Mouse (Mus musculus): ENCODE measurements around the gene Nek5.
A peak's percentile ranks its signal among the peaks of the same experiment; 100 is the strongest.

Gene Nek5

DNA sequence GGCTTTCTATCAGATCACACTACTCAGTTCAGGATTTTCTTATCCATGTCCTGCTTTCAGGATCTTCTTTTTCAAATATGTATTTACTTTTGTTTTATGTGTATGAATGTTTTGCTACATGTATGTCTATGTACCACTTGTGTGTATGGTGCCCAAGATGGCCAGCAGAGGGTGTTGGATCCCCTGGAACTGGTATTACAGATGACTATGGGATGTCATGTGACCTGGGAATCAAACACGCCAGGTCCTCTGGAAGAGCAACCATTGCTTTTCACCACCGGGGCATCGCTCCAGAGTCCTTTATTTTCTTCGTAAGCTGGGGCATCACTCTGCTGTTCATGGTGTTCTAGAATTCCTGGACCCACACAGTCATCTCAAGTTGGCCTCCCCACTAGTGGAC is 35.6 kb downstream of the Nek5 start:
- peak; percentile 63 for DNase-seq (ENCODE audit: low read depth, low spot score)

DNA sequence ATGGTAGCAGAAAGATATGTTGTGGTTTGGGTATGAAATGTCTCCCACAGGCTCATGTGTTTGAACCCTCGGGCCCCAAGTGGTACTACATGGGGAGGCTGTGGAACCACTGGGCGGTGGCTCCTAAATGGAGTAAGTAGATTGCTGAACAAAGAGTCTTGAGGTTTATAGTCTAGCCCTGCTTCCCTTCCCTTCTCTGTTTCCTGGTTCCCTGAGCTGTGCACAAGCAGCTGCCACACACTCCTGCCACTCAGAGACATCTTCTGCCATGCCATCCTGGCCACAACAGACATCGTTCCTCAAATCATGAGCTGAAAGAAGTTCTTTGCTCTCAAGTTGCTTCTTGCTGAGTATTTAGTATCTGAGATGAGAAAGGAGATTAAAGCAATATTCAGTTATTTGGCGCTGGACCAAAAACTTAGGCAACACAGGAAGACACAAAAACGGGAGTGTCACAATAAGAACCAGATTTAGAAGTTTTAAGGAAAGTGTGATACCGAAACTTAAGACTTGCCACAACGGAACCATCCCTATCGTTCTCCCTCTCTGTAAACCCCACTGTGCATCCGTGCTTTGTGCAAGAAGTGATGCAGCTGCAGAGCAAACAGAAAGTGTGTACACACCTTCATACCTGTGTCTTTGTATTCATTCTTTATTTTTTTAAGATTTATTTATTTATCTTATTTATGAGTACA is 45.4 kb downstream of the Nek5 start:
- no peak for DNase-seq (ENCODE audit: low read depth, low spot score)

DNA sequence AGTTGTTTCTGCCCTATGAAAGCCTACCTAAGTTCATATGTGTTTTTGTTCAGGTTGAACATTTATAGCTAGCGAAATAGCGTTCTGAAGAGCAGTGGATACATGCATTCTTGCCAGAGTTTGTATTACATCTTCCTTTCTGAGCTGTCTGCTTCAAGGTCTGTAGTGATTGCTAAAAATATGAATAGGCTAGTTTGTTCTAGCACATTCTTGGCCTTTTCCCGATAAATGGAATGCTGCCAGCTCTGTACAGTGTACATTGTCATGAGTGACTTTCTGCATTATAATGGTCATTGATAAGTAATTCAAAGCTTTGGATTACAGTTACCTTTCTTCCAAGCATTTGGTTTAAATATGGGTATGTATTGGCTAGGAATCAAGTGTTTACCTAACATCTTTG is 63.7 kb downstream of the Nek5 start:
- DNase-seq (ENCODE audit: low read depth, low spot score): no peak

DNA sequence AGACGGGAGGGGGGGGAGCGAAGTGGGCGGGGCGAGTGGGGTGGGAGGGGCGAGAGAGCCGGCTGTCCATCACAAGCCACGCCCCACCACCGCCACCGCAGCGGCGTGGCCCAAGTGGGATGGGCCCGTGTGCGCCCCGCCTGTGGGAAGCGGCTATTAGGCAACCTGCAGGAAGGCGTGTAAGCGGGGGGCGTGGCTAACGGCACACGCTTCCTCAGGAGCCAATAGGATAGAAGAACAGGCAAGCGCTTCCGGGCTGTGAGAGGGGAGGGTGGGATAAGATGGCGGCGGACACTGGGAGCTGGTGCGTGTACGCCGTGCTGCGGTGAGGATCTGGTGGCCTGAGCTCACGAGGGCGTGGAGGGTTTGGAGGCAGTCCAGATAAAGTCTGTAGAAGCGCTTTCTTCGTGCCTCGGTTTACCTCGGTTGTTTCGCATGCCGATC is 64.4 kb downstream of the Nek5 start, which contains the start of gene Alg11:
Gene Alg11 (plus strand): TSS at position 276 of the 444 bp plus-strand sequence.
- peak; percentile 99 for DNase-seq (ENCODE audit: low read depth, low spot score)

DNA sequence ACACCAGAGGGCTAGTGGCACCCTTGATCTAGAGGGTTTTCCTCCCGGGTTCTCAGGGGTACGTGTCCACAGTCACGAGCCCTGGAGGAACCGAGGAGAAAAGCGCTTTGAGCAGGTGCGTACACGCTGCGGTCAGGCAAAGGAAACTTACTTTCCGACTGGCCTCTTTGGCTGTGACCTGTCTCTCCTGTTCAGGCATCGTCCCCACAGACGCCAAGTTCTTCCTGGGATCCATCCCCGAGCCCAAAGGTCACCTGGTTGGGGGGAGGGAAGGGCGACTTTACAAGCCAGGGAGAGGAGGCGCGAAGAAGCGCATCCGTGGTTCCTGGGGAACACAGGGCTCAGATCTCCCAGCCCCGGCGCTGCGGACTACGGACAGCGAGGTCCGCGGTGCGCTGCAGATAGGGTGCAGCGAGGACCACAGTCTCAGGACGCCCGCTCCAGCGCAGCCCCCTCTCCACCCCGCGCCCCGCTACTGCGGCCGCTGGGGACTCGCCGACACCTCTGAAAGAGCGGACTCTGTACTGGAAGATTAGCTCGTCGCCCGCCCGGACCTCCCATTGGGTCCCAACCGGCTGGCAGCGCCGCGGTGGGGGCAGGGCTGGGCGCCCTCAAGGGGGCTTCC is 64.9 kb downstream of the Nek5 start, which contains the start of gene Atp7b:
Gene Atp7b (minus strand): TSS at position 485 of the 625 bp plus-strand sequence.
- DNase-seq (ENCODE audit: low read depth, low spot score): no peak

DNA sequence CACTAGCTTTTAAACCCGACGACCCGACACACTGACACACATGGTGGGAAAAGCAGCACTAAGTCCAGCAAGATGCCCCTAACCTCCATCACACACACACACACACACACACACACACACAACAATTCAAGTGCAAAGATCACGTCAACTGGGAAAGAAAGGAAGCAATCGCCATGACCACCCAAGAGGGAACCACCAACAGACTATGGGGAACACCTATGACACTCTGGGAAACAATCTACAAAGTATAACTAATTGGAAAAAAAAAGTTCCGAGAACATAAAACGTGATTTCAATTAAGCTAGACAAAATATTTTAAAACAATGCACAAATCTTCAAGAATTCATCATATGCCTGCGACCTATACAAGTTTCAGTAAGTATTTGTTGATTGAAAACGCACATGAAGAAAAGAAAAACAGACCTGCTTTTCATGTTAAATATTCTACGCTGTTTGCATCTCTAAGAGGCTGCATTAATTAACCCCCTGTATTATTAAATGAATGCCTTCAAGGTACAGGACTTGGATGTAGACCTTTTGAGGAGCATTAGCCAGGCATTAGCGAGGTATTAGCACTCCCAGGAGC is 65.6 kb downstream of the Nek5 start:
- DNase-seq (ENCODE audit: low read depth, low spot score): no peak

DNA sequence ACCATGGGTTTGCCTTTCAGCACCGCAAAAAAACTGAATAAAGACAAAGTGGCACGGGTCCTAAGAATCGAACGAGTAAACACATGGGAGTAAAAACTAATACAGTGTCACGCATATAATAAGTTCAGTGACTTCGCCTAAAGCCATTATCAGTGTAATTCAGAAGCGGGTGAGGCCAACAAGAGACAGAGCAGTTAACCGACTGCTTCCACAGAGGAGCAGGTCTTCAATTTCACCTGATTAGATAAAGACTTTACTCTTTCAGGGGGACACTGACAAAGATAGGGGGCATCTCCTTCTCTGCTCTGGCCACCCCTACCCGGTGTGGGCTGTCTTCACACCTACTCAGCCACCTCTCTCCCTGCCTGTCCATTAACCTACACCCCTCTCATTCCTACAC is 66.5 kb downstream of the Nek5 start:
- DNase-seq (ENCODE audit: low read depth, low spot score): no peak

DNA sequence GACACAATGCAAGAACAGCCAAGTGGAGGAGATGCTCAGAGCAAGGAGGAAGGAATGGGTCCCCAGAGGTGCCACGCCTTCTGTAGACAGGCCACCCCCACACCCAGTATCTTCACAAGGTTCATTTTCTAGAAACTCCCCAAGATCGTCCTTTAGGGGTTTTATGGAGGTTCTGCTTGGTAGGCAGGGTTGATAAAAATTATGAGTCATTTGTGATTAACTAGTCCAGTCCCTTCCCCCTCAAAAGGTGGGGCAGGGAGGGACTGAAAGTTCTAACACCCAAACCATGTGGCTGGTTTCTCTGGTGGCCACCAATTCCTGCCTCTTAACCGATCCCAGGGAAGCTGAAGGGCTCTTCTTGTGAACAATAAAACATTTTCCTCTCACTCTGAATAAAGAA is 68.0 kb downstream of the Nek5 start:
- no peak for DNase-seq (ENCODE audit: low read depth, low spot score)

DNA sequence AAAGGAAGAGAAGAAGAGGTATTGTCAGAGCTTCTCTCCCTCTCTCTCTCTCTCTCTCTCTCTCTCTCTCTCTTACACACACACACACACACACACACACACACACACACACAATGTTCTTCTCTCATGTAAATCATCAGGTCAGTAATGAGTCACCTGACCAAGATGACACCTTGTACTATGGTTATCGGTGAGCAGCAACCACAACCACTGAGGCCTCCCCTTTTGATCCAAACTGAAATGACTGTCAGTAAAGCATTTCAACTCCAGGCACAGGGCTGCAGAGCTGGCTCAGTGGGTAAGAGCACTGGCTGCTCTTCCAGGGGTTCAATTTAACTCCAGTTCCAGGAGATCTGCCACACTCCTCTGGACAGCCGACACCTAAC is 69.4 kb downstream of the Nek5 start:
- no peak for DNase-seq (ENCODE audit: low read depth, low spot score)

DNA sequence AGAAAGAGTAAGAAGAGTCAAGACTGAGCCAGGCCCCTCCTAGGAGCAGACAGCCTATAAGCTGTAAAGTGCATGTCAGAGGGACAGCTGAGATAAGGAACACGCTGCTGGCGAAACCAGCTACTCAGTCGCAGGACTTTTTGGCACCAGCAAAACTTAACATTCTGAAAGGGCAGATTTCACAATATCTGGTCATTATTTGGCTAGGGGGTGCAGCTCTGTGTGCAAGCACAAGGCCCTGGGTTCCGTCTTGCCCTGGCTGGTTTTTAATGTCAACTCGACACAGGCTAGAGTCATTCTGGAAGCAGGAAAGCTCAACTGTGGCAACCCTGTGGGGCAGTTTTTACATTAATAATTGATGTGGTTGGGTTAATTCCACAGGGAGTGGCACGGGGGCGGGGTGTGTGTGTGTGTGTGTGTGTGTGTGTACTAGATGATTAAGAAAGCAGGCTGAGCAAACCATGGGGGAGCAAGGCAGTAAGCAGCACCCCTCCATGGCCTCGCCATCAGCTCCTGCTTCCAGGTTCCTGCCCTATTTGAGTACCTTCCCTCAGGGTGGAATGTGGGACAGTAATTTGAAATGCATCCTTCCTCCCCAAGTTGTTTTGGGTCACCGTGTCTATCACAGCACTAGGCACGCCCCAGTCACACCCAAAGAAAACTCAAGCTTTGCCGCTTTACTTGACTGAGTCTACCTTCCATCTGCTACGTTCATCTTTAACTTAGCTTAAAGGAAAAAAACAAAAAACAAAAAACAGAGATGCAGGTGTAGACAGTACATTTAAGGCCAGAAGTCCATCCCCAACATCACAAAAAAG is 70.0 kb downstream of the Nek5 start:
- DNase-seq (ENCODE audit: low read depth, low spot score): no peak

DNA sequence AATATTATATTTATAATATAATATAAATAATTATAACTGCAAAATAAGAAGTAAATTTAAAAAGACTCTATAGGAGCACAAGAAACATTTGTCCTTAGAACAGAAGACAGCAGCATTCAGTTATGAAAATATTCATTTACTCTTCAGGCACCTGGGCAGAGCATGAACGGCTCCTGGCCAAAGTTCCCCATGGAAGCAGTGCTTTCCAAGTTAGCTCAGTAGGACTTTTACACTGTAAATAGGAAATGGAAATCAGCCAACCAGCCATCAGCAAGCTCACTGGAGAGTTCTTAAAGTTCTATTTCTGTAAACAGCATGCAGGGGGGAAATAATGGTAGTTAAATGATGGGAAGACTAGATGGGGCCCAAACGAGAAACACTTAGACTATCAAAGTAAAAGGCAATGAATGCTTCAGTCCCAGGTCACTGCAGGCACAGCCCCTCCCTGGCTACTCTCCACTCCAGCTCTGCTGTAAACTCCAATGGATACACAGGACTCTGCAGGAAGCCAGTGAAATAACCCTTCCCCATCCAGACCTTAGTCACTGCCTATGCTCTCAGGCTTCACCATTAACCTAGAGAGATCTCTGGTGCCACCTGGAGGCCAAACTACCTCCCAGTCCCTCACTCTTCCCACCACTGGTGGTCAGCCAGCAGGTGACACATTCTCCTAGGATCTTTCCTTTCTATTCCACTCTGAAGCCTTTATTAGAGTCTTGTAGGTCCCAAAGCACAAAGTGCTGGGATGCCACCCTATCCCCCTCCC is 77.0 kb downstream of the Nek5 start:
- peak; percentile 85 for DNase-seq (ENCODE audit: low read depth, low spot score)

DNA sequence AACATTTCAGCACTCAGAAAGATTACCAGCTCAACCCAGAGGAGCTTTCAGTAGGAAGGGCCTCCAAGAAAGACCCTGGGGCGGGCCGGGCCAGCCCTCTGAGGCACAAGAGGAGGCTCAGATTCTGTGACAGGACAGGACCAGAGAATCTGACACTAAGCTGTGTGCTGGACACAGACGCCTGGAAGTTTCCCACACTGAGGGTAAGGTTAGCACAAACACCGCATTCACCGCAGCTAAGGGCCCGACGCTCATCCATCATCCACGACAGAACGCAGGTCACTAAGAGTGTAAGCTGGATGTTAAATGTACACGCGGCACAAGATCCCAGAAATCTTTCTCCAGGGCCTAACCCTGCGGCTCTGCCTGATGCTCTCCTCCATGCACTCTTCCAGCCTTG is 81.1 kb downstream of the Nek5 start:
- DNase-seq (ENCODE audit: low read depth, low spot score): no peak

DNA sequence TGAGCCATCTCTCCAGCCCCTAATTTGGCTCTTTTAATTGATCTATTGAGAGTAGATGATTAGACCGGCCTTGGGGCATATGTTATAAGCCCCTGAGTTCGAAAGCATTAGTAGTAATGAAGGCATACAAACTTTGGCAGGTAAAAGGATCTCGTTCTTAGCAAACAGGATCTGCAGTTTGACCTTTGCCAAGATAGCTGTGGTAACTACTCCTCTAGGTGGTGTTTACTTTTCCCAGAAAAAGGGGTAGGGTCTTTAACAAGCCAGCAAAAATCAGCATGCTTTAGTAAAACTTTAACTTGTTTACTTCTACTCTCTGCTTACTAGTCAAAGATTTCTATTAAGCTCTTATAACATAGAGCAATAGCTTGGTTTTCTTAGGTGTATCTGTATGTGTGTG is 82.3 kb downstream of the Nek5 start:
- no peak for DNase-seq (ENCODE audit: low read depth, low spot score)

DNA sequence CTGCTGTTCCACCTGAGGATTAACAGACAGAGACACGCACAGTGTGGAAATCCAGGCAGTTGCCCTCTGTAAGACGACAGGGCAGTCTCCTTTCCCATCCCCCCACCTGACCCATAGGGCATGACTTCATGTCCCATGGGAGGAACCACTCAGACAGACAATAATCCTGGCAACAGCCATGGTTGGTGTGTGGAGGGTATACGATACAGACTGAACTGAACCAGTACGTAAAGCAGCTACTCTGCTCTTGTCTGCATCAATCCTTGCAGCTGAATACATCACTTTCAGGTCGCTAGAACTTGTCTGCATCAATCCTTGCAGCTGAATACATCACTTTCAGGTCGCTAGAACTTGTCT is 84.7 kb downstream of the Nek5 start:
- DNase-seq (ENCODE audit: low read depth, low spot score): no peak

DNA sequence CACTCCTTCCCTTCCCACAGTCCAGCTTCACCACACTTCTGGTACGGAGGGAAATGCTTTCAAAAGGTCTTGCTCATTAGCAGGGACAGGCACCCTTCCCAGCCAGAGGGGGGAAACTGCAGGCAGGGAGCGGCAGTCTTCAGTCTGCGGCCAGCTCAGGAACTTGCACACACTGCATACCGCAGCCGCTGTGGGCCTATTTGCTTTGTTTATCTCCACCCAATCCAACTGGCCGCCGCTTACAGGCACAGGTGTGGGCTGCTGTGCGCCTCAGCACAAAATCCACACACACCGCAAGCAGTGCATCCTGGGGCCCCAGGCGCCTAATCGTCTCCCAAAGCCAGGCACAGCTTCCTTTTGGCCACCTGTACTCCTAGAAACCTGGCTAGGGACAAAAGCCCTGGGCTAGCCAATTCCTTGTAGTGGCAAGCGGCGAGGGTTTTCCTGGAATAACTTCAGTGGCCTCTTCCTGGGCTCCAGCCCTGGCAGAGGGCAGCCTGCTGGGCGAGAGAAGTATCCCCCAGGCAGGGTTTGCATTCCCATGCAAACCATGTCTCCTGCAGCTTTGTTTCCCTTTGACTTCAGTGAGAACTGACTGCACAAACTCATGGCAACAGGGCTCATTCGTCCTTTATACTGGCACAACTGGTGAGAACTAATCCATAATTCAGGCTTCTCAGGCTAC is 85.2 kb downstream of the Nek5 start:
- peak; percentile 50 for DNase-seq (ENCODE audit: low read depth, low spot score)

DNA sequence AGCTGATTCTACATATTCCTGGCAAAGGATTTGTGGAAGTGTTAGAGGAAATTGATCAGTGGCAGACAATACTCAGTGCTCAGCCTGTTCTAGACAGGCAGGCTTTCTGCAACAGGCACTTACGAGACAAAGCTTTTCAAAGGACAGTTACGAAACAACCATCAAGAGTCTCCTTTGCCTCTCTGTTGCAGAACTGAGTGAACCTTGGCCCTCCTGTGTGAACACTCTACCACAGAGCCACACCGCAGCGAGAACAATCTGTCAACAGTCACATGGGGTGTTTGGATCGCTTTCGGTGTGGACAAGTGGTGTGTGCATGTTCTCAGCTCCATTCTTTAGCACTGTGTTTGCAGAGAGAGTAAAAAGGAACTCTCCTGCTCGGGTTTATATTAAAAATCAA is 87.8 kb downstream of the Nek5 start:
- DNase-seq (ENCODE audit: low read depth, low spot score): no peak

DNA sequence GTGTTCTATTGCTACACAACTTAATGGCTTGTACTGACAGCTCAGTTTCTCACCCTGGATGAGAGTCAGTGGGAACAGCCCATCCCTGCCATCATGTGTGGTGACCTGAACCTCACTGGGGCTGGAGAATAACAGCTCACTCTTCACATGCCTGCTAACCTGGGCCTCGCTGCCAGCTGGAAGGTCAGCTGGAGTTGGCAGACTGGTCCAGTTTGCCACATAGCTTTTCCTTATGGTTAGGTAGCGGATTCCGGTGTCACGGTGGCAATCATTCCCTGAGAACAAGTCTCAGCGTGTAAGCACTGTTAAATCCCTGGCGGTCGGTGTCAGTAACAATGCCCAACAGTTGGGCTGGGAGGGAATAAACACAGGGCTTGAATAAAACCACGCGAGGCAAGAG is 88.7 kb downstream of the Nek5 start:
- no peak for DNase-seq (ENCODE audit: low read depth, low spot score)

DNA sequence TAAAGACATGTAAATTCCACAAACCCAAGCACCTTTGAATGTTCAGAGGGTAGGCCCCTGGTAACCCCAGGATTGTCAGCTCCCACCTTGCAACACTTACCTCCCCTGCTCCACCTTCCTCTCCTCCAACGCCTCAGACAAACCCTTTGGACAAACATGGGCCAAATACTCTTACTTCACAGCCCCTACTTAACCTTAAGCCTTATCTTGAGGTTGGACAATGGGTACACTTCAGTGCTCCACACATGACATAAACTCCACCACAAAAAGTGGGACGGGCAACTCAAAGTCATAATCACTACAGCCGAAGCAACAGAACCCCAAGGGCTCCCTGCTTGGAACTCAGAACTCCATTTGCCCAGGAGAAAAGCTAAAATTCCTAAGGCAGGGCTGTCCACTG is 93.9 kb downstream of the Nek5 start:
- no peak for DNase-seq (ENCODE audit: low read depth, low spot score)

DNA sequence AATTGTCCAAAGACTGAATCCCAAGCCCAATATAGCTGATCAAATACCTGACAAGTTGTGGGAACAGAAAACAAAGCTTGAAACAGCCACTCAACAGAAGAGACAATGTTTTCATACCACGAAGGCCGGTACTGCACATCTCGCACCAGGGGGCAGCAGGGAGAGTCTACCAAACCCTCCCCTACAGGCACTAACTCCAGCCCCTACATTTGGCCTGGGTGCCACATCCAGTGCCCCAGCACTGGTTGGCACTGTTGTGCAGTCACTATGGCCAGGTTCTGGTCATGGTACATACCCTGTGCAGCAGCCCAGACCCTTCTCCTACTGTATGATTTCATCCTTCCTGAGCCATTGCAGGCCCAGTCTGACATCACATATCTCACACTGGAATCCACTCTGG is 95.9 kb downstream of the Nek5 start:
- DNase-seq (ENCODE audit: low read depth, low spot score): no peak

DNA sequence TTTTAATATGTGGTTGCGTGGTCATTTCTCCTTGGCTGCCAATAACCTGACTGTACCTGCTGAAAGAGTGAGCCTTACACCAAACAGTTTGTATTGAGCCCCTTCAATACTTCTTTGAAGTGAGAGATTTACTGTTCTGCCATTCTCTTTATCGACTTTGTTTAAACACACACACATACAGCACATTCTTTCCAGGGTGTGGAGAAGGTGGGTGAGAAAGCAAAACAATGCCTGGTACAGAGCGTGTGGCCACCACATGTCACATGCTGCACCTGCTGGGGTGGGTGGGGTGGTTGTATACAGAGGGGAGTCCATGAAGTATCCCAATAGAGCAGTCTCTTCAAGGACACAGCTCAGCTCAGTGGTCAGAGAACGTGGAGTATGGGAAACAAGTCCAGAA is 99.6 kb downstream of the Nek5 start:
- no peak for DNase-seq (ENCODE audit: low read depth, low spot score)
